Mouse (Mus musculus): Measurements from ENCODE around the gene Cpa2.

DNA sequence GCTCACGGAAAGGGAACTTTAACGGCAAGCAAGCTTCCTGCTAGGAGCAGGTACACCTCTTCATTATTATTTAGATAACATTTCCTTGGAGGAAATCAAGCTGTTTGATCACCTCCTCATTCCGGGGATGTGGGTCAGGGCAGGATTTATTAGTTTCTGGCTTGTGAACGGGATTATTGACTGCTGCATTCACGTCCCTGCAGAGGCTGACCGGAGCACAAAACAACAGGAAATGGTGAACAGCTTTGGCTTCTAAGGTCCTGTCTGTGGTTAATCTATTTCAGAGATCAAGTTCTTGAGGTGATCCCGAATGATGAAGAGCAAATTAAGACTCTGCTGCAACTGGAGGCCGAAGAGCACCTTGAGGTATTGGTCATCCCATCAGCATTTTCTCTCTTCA, 2.5 kb downstream of the Cpa2 start:
- TF ChIP-seq TAL1 (IDR thresholded peaks at IDR 0.05; ENCODE audit: low read length) (no peak), GATA1 (IDR thresholded peaks at IDR 0.05; ENCODE audit: low read length) (no peak)

Measured in erythroblast, embryonic 14.5 days (primary cell).